Mouse (Mus musculus) central nervous system, embryonic 14 days (tissue): ENCODE results near the gene Smim15. TPM values are rescaled to one million over a fixed set of nuclear protein-coding genes. Genes with fewer than 3 reads are reported as not detected.

Experiments used
- polyA plus RNA-seq: library from polyadenylated mRNA; depleted of rRNA; stranded (reverse); fragments of >200 nt; gene quantifications from 2 replicates; pipeline ENCODE4 v1.2.3, GENCODE M21; 2012; rRNA removed

The Smim15 gene
- polyA plus RNA-seq: 42.3 and 47.6 TPM in 2 replicates

DNA sequence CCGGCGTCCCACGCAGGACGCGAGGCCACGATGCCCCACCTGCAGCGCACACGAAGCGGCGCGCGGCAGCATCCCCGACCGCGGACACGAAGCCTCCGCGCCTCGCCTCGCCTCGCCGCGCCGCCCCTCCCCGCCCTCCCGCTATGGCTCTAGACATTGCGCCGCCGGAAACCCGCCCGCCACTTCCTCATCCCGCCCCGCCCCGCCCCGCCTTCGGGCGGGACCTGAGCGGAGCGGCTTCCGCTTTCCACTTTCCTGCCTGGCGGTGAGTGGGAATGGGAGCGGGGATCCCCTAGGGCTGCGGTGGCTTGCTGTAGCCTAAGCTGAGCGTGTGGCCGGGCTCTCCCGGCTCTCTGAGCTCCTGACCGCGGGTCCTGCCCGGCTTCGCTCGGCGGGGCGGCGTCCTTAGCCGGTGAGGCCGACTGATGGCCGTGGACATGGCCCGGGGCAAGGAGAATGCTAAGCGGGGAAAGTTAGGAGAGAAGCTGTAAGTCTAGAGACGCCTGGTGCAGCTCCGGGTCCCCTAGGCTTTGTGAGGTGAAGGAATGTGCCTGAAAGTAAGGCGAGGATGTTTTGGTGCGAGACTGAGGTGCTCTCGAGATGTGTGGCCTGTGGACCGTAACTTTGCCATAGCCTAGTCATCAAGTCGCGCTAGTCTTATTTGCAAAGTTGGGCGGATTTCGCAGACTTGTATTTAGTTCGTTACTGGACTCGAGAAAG is at the start of gene Smim15:
TSS of gene Smim15 (plus strand) at position 225 of the 720 bp plus-strand sequence.

Other genes with a start within 250 kb of the Smim15 start
- 51.7 and 62.0 TPM in 2 replicates for gene Ndufaf2, start 114.2 kb downstream of the Smim15 start, polyA plus RNA-seq
- 22.9 and 24.7 TPM in 2 replicates for gene Ercc8, start 114.3 kb downstream of the Smim15 start, polyA plus RNA-seq
- 0.74 and 0.93 TPM in 2 replicates for gene Elovl7, start 170.0 kb downstream of the Smim15 start, polyA plus RNA-seq